Mouse (Mus musculus) forebrain, embryonic 12.5 days (tissue): ENCODE results near the gene Adam33. TPM values are rescaled to one million over a fixed set of nuclear protein-coding genes. Genes with fewer than 3 reads are reported as not detected.
A peak's percentile ranks its signal among the peaks of the same experiment; 100 is the strongest.

ENCODE experiments used
- ATAC-seq: fragments of 200-750 bp; cut with Nextera tagmentation; 2 replicates; pipeline ENCODE4 v1.8.0; 2017; ENCODE audit warnings: moderate TSS enrichment; ENCODE audit not compliant: low FRiP score
- H3K27ac ChIP-seq: fragments of 300-500 bp; sonication (generic); 2 replicates; pipeline ENCODE4 v1.5.1; 2016; ENCODE audit warnings: mild to moderate bottlenecking
- H3K27me3 ChIP-seq: fragments of 300-500 bp; sonication (generic); 2 replicates; pipeline ENCODE4 v1.6.1; 2016; ENCODE audit warnings: mild to moderate bottlenecking
- H3K36me3 ChIP-seq: fragments of 300-500 bp; sonication (generic); replicated peaks from 2 replicates; pipeline ENCODE4 v1.6.1; 2016; ENCODE audit warnings: mild to moderate bottlenecking
- H3K4me1 ChIP-seq: fragments of 300-500 bp; sonication (generic); 2 replicates; pipeline ENCODE4 v1.6.1; 2016
- H3K4me2 ChIP-seq: fragments of 300-500 bp; sonication (generic); 2 replicates; pipeline ENCODE4 v1.6.1; 2016; ENCODE audit warnings: mild to moderate bottlenecking, moderate library complexity
- H3K4me3 ChIP-seq: fragments of 300-500 bp; sonication (generic); replicated peaks from 2 replicates; pipeline ENCODE4 v1.5.1; 2016; ENCODE audit warnings: mild to moderate bottlenecking
- H3K9ac ChIP-seq: fragments of 300-500 bp; sonication (generic); 2 replicates; pipeline ENCODE4 v1.6.1; 2016; ENCODE audit warnings: mild to moderate bottlenecking
- H3K9me3 ChIP-seq: fragments of 300-500 bp; sonication (generic); 2 replicates; pipeline ENCODE4 v1.6.1; 2016
- WGBS: fragments of 180-500 bp; shearing (Covaris S2); methylation state at CpG from one replicate; pipeline ENCODE4 v1.1.7; 2016; 5-methylcytosine and 5-hydroxymethylcytosine counted together
- polyA plus RNA-seq: library from polyadenylated mRNA; unstranded; fragments of >200 nt; fragmentation: Nextera tagmentation; extraction: Ambion mirVana; gene quantifications from 2 replicates; pipeline ENCODE4 v1.2.1, GENCODE M21; 2016

The Adam33 gene
- polyA plus RNA-seq, 1 experiment from 2014 or later: 1.5 TPM

GRCm38 (mm10) chr2:131086667-131087390 is 23.2 kb upstream of the Adam33 start, which contains the start of gene Siglec1:
Siglec1 (minus strand) TSS chr2:131086765.
- ATAC-seq: no peak
- Histone ChIP-seq H3K4me1 (no peaks in the 10 kb centered on the region), H3K36me3 (no peaks in the 10 kb centered on the region), H3K27me3 (no peaks in the 10 kb centered on the region), H3K4me3 (no peak within 1 kb of the TSS), H3K27ac (no peak within 1 kb of the TSS), H3K9ac (no peak within 1 kb of the TSS), H3K4me2 (no peak within 1 kb of the TSS), H3K9me3 (no peaks in the 10 kb centered on the region)
- WGBS: 84% methylated on average over 11 of the region's 11 CpGs

DNA sequence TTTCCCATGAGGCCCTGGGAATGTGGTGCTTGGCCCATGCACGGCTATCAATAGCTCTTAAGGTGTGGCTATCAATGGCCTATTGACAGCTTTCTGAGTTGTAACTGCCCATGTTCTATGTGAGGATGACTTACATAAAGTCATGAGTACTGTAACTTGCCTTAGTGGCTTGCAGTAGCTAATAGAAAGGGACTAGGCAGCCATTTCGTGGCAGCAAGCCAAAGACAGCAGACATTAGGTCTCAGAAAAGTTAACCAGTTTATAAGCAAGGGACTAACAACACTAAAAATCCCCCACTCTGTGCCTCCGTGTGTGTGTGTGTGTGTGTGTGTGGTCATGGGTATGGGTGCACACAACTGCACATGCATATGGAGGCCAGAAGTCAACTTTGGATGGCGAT is 20.6 kb upstream of the Adam33 start:
- H3K4me1 ChIP-seq: no peaks in the 10 kb centered on the region
- H3K36me3 ChIP-seq: no peaks in the 10 kb centered on the region
- no peaks in the 10 kb centered on the region for H3K9me3 ChIP-seq
- ATAC-seq: no peak
- no peak overlapping the region for H3K9ac ChIP-seq
- no peak overlapping the region for H3K4me3 ChIP-seq
- WGBS: 82% methylated on average over 4 of the region's 4 CpGs
- no peaks in the 10 kb centered on the region for H3K27me3 ChIP-seq
- no peak overlapping the region for H3K4me2 ChIP-seq
- no peak overlapping the region for H3K27ac ChIP-seq

DNA sequence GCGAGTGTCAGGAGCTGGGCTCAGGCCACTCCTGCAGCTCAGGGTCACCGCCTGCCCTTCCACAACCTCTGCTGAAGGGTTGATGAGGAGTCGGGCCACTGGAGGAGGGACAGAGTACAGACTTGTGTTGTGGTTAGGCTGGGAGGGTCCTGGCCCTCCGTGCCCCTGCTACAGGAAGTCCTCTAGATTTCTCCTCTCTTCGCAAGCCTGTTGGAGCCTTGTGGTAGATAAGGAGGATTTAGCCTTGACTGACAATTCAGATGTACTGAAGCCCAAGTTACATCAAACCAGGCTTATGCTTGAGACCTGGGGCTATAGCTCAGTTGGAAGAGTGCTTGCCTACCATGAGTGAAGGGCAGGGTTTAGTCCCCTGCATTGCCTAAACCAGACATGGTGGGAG is 16.9 kb upstream of the Adam33 start:
- no peak overlapping the region for H3K4me2 ChIP-seq
- no peaks in the 10 kb centered on the region for H3K36me3 ChIP-seq
- 0 out of 2 replicates have a peak, but pooled peaks cover 4% of the 10 kb centered on the region for H3K4me1 ChIP-seq
- H3K9ac ChIP-seq: no peak overlapping the region
- no peak for ATAC-seq
- no peak overlapping the region for H3K27ac ChIP-seq
- H3K4me3 ChIP-seq: no peak overlapping the region
- WGBS: 81% methylated on average over 5 of the region's 5 CpGs
- H3K27me3 ChIP-seq: no peaks in the 10 kb centered on the region
- H3K9me3 ChIP-seq: no peaks in the 10 kb centered on the region

DNA sequence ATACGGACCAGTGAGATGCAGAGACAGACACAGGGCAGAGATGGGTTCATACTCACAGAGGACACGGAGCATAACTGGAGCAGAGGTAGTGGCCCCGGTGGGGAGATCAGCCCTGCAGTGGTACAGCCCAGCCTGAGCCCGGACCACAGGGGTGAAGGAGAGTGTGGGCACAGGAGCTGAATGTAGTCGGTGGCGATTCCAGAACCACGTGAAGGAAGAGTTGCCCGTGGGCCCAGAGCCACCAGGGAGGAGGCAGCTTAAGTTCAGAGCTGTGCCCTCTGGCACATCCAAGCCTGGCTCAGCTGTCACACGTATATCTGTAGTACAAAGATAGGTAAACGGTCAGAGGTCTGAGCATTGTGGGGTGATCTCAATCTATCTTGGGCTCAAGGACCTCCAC is 8.9 kb upstream of the Adam33 start:
- ATAC-seq: no peak
- H3K9ac ChIP-seq: no peak overlapping the region

DNA sequence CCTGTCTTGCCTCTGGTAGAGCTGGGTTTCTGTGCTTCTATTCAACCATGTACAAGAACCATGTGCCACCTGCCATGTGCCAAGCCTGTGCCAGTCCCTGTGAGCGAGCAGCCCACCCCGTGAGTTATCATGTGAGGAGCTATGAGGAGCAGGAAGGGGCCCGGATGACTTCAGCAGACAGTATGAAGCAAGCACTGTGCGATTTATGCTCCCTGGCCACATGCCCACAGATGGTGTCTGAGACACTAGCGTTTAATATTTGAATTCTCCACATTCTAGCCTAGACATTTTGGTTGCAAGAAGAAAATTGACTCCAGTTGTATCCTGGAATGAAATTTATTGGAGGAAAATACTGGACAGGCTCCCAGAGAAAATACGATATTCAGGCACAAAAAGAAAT is 3.9 kb upstream of the Adam33 start:
- H3K9ac ChIP-seq: no peak overlapping the region
- no peak overlapping the region for H3K4me2 ChIP-seq
- no peak overlapping the region for H3K27ac ChIP-seq
- no peak for ATAC-seq
- no peaks in the 10 kb centered on the region for H3K9me3 ChIP-seq
- H3K4me1 ChIP-seq: peaks cover 6% of the 10 kb centered on the region
- H3K27me3 ChIP-seq: peaks cover 34% of the 10 kb centered on the region
- no peaks in the 10 kb centered on the region for H3K36me3 ChIP-seq
- no peak overlapping the region for H3K4me3 ChIP-seq
- WGBS: 88% methylated on average over 6 of the region's 6 CpGs

More for the DNA sequence above, 8.9 kb upstream of the Adam33 start:
- no peaks in the 10 kb centered on the region for H3K9me3 ChIP-seq
- 0 out of 2 replicates have a peak, but pooled peaks cover 4% of the 10 kb centered on the region for H3K4me1 ChIP-seq
- 80% methylated on average over 10 of the region's 10 CpGs for WGBS
- H3K27ac ChIP-seq: no peak overlapping the region
- no peaks in the 10 kb centered on the region for H3K36me3 ChIP-seq
- H3K4me2 ChIP-seq: no peak overlapping the region
- H3K4me3 ChIP-seq: no peak overlapping the region
- peaks cover 3% of the 10 kb centered on the region; the same call in 1 of the 2 replicates for H3K27me3 ChIP-seq

- H3K27ac ChIP-seq: no peak overlapping the region
- H3K9ac ChIP-seq: no peak overlapping the region
- H3K9me3 ChIP-seq: no peaks in the 10 kb centered on the region
- H3K4me3 ChIP-seq: no peak overlapping the region
- no peaks in the 10 kb centered on the region for H3K36me3 ChIP-seq
- 74% methylated on average over 9 of the region's 9 CpGs for WGBS
- peaks cover 44% of the 10 kb centered on the region for H3K27me3 ChIP-seq
- ATAC-seq: no peak
- H3K4me2 ChIP-seq: no peak overlapping the region
- peaks cover 6% of the 10 kb centered on the region for H3K4me1 ChIP-seq
These were observed 2.7 kb upstream of the Adam33 start for GRCm38 (mm10) chr2:131066342-131066741.

GRCm38 (mm10) chr2:131061607-131062006 is 2.0 kb downstream of the Adam33 start:
- peaks cover 54% of the 10 kb centered on the region for H3K27me3 ChIP-seq
- WGBS: 76% methylated on average over 5 of the region's 5 CpGs
- H3K4me1 ChIP-seq: peaks cover 6% of the 10 kb centered on the region
- no peaks in the 10 kb centered on the region for H3K36me3 ChIP-seq
- ATAC-seq: no peak
- no peak overlapping the region for H3K9ac ChIP-seq
- no peak overlapping the region for H3K4me2 ChIP-seq
- no peaks in the 10 kb centered on the region for H3K9me3 ChIP-seq
- no peak overlapping the region for H3K27ac ChIP-seq
- no peak overlapping the region for H3K4me3 ChIP-seq

DNA sequence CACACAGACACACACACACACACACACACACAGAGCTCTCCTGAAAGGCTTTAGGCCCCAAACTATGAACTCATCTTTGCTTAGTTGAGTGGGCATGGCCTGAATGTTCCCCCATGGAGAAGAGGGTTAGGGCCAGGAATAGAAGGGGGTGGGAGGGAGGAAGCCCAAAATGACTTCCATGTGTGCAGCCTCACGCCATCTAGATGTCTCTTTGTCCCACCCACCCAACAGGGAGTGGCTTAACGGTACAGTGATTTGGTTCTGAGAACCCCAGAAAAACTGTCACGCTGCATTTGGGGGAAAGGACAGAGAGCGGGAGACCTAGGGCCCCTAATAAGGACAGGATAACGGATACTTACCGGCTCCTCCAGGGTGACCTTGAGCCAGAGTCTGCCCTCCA is 2.8 kb downstream of the Adam33 start:
- H3K4me2 ChIP-seq: no peak overlapping the region
- no peak for ATAC-seq
- H3K36me3 ChIP-seq: no peaks in the 10 kb centered on the region
- 70% methylated on average over 6 of the region's 6 CpGs for WGBS
- H3K27me3 ChIP-seq: peaks cover 55% of the 10 kb centered on the region
- no peaks in the 10 kb centered on the region for H3K9me3 ChIP-seq
- no peak overlapping the region for H3K27ac ChIP-seq
- H3K9ac ChIP-seq: no peak overlapping the region
- H3K4me1 ChIP-seq: peaks cover 14% of the 10 kb centered on the region
- no peak overlapping the region for H3K4me3 ChIP-seq

DNA sequence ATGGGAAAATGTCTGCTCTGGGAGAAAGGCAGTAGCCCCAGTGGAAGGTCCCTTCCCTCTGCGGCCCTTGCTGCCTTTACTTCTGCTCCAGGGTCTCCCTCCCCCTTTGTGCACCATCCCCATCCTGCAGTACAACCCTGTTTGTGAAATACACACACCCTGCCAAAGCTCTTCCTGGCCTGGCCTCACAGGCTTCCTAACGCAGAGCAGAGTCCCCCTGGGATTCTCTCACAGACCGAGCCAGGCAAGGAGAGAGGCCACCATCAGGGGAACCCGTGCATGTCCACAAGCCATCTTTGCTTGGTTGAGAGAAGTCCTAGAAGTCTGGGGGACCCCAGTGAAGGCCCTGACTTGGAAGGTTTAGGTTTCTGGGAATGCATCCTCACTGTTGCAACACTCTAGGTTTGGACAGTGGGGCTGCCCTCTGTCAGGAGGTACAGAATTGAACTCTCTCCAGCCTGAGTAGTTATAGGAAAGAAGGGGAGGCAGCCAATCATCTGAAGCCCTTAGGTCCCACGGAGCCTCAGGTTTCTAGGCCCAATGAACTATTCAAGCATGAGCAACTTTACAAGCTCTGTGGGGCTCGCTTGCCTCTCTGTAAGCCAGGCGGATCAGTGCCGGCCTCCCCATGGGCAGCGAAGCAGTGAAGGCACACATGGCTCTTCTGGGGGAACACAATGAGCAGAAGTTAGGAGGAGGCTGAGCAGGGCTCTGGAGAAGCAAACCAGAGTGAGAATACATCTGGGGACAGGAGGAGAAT is 3.7 kb downstream of the Adam33 start:
- H3K27ac ChIP-seq: no peak overlapping the region
- peaks cover 62% of the 10 kb centered on the region for H3K27me3 ChIP-seq
- H3K9ac ChIP-seq: no peak overlapping the region
- no peak overlapping the region for H3K4me3 ChIP-seq
- peaks cover 20% of the 10 kb centered on the region for H3K4me1 ChIP-seq
- no peak for ATAC-seq
- WGBS: 73% methylated on average over 9 of the region's 9 CpGs
- no peaks in the 10 kb centered on the region for H3K36me3 ChIP-seq
- H3K4me2 ChIP-seq: no peak overlapping the region
- H3K9me3 ChIP-seq: no peaks in the 10 kb centered on the region

- peaks cover 62% of the 10 kb centered on the region for H3K27me3 ChIP-seq
These were observed 4.2 kb downstream of the Adam33 start for GRCm38 (mm10) chr2:131059377-131059776.

GRCm38 (mm10) chr2:131058672-131059071 is 4.9 kb downstream of the Adam33 start:
- no peak overlapping the region for H3K9ac ChIP-seq
- no peak overlapping the region for H3K27ac ChIP-seq
- no peaks in the 10 kb centered on the region for H3K9me3 ChIP-seq
- H3K4me1 ChIP-seq: peaks cover 32% of the 10 kb centered on the region
- H3K4me3 ChIP-seq: no peak overlapping the region
- WGBS: 95% methylated on average over 8 of the region's 8 CpGs
- H3K4me2 ChIP-seq: no peak overlapping the region
- H3K27me3 ChIP-seq: peaks cover 64% of the 10 kb centered on the region
- ATAC-seq: no peak
- no peaks in the 10 kb centered on the region for H3K36me3 ChIP-seq

More at GRCm38 (mm10) chr2:131059377-131059776, 4.2 kb downstream of the Adam33 start:
- H3K4me3 ChIP-seq: no peak overlapping the region
- no peak overlapping the region for H3K4me2 ChIP-seq
- H3K36me3 ChIP-seq: no peaks in the 10 kb centered on the region
- H3K4me1 ChIP-seq: peaks cover 25% of the 10 kb centered on the region
- H3K9me3 ChIP-seq: no peaks in the 10 kb centered on the region
- no peak overlapping the region for H3K27ac ChIP-seq
- no peak for ATAC-seq
- 67% methylated on average over 1 of the region's 1 CpGs for WGBS
- H3K9ac ChIP-seq: no peak overlapping the region

DNA sequence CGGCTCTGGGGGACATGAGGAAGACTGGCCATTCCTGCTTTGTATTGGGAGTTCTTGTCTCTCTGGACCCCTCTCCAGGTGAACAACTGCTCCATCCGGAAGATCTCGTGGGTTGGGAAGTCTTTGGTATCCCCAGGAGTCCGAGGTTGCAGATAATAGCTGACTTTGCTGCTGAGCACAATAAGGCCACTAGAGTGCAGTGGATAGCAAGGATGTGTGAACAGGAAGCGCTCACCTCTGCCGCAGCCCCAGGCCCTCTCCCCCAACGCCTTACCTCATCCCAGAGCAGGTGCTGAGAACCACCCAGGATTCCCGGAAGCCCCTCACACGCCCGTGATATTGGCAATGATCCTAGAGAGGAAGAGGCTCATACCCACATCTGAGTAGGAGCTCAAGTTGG is 7.4 kb downstream of the Adam33 start:
- peak; percentile 24; the same call in 1 of the 2 replicates for ATAC-seq
- Histone ChIP-seq H3K4me2 (peak overlapping the region; percentile 49; the same call in 1 of the 2 replicates), H3K4me3 (no peak overlapping the region), H3K27ac (no peak overlapping the region), H3K27me3 (peaks cover 65% of the 10 kb centered on the region), H3K9me3 (no peaks in the 10 kb centered on the region), H3K9ac (no peak overlapping the region), H3K36me3 (no peaks in the 10 kb centered on the region), H3K4me1 (peaks cover 29% of the 10 kb centered on the region)
- WGBS: 1% methylated on average over 10 of the region's 10 CpGs
